Mouse (Mus musculus): ENCODE data around the gene Ddx39b. TPM values are rescaled to one million over a fixed set of nuclear protein-coding genes. Genes with fewer than 3 reads are reported as not detected.

Ddx39b gene
- total and polyA plus RNA-seq, 3 experiments = 206 to 787 (median 581) TPM

- Histone ChIP-seq H3K9ac (ENCODE audit: control insufficient read depth, low read depth, low read length, poor library complexity, severe bottlenecking) (no peak overlapping the region), H3K27me3 (ENCODE audit: control insufficient read depth in 1 of 2, insufficient read depth in 2 of 2, low read length in 2 of 2) (peaks cover 0 to 5% of the 10 kb centered on the region in 2 experiments), H3K9me3 (replicated peaks; ENCODE audit: insufficient read depth, low read length) (no peaks in the 10 kb centered on the region), H3K27ac (ENCODE audit: control insufficient read depth, low read depth, low read length) (no peak overlapping the region), H3K4me3 (ENCODE audit: control insufficient read depth in 1 of 2, insufficient read depth in 1 of 2, low read depth in 2 of 2, low read length in 2 of 2) (no peak overlapping the region), H3K4me1 (ENCODE audit: control insufficient read depth in 1 of 2, insufficient read depth in 2 of 2, low read length in 2 of 2) (no peaks in the 10 kb centered on the region), H3K36me3 (ENCODE audit: control insufficient read depth in 1 of 2, insufficient read depth in 2 of 2, low read length in 2 of 2) (no peaks in the 10 kb centered on the region), H3K79me2 (ENCODE audit: control insufficient read depth, insufficient read depth, low read length, poor library complexity) (no peaks in the 10 kb centered on the region)
- DNase-seq (ENCODE audit: low read depth, low spot score) = no peak
- TF ChIP-seq GABPA (IDR thresholded peaks at IDR 0.05; ENCODE audit: low read depth, low read length) (no peak), RAD21 (IDR thresholded peaks at IDR 0.05; ENCODE audit: low read depth, low read length) (no peak), MAZ (IDR thresholded peaks at IDR 0.05; ENCODE audit: low read depth, low read length) (no peak), ZC3H11A (IDR thresholded peaks at IDR 0.05; ENCODE audit: low read depth, low read length) (no peak), ELF1 (IDR thresholded peaks at IDR 0.05; ENCODE audit: low read depth, low read length) (no peak), USF1 (IDR thresholded peaks at IDR 0.05; ENCODE audit: low read depth, low read length) (no peak), JUND (IDR thresholded peaks at IDR 0.05; ENCODE audit: low read depth, low read length) (no peak), POLR2AphosphoS2 (IDR thresholded peaks at IDR 0.05; ENCODE audit: low read length) (no peak), SMC3 (IDR thresholded peaks at IDR 0.05; ENCODE audit: low read depth, low read length) (no peak), POLR2A (IDR thresholded peaks at IDR 0.05; ENCODE audit: control insufficient read depth in 1 of 2, insufficient read depth in 1 of 2, low read depth in 1 of 2, low read length in 2 of 2, poor library complexity in 1 of 2) (no peak), SIN3A (IDR thresholded peaks at IDR 0.05; ENCODE audit: low read length) (no peak), TBP (IDR thresholded peaks at IDR 0.05; ENCODE audit: low read depth, low read length) (no peak), KAT2A (conservative IDR thresholded peaks at IDR 0.05; ENCODE audit: low read depth, low read length) (no peak), TCF12 (IDR thresholded peaks at IDR 0.05; ENCODE audit: low read depth, low read length) (no peak), E2F4 (IDR thresholded peaks at IDR 0.05; ENCODE audit: borderline replicate concordance, low read depth, low read length) (no peak), CTCF (IDR thresholded peaks at IDR 0.05 in 2 of 3, conservative IDR thresholded peaks at IDR 0.05 in 1 of 3; ENCODE audit: control insufficient read depth in 1 of 3, insufficient read depth in 1 of 3, low read depth in 2 of 3, low read length in 3 of 3, poor library complexity in 1 of 3, severe bottlenecking in 1 of 3) (no peak), HCFC1 (IDR thresholded peaks at IDR 0.05; ENCODE audit: low read depth, low read length) (no peak)
Measured at GRCm38 (mm10) chr17:35278957-35279688, 37.6 kb downstream of the Ddx39b start.

GRCm38 (mm10) chr17:35280276-35280675, 38.7 kb downstream of the Ddx39b start:
- no peaks in the 10 kb centered on the region for H3K79me2 ChIP-seq (ENCODE audit: control insufficient read depth, insufficient read depth, low read length, poor library complexity)
- H3K9me3 ChIP-seq (replicated peaks; ENCODE audit: insufficient read depth, low read length) = no peaks in the 10 kb centered on the region
- no peak overlapping the region for H3K27ac ChIP-seq (ENCODE audit: control insufficient read depth, low read depth, low read length)
- DNase-seq (ENCODE audit: low read depth, low spot score) = no peak
- peaks cover 1 to 8% of the 10 kb centered on the region in 2 experiments for H3K27me3 ChIP-seq (ENCODE audit: control insufficient read depth in 1 of 2, insufficient read depth in 2 of 2, low read length in 2 of 2)
- H3K36me3 ChIP-seq (ENCODE audit: control insufficient read depth in 1 of 2, insufficient read depth in 2 of 2, low read length in 2 of 2) = no peaks in the 10 kb centered on the region
- no peaks in the 10 kb centered on the region for H3K4me1 ChIP-seq (ENCODE audit: control insufficient read depth in 1 of 2, insufficient read depth in 2 of 2, low read length in 2 of 2)
- TF ChIP-seq MAZ (IDR thresholded peaks at IDR 0.05; ENCODE audit: low read depth, low read length) (no peak), SIN3A (IDR thresholded peaks at IDR 0.05; ENCODE audit: low read length) (no peak), ELF1 (IDR thresholded peaks at IDR 0.05; ENCODE audit: low read depth, low read length) (no peak), ETS1 (IDR thresholded peaks at IDR 0.05; ENCODE audit: low read depth, low read length) (no peak), E2F4 (IDR thresholded peaks at IDR 0.05; ENCODE audit: borderline replicate concordance, low read depth, low read length) (no peak), USF2 (IDR thresholded peaks at IDR 0.05; ENCODE audit: borderline replicate concordance in 1 of 2, insufficient read depth in 1 of 2, low read depth in 1 of 2, low read length in 2 of 2) (no peak), POLR2A (IDR thresholded peaks at IDR 0.05; ENCODE audit: control insufficient read depth in 1 of 2, insufficient read depth in 1 of 2, low read depth in 1 of 2, low read length in 2 of 2, poor library complexity in 1 of 2) (no peak), RCOR1 (IDR thresholded peaks at IDR 0.05; ENCODE audit: low read depth, low read length) (no peak), GABPA (IDR thresholded peaks at IDR 0.05; ENCODE audit: low read depth, low read length) (no peak), TBP (IDR thresholded peaks at IDR 0.05; ENCODE audit: low read depth, low read length) (no peak), TAL1 (IDR thresholded peaks at IDR 0.05; ENCODE audit: low read length) (no peak), ZKSCAN1 (IDR thresholded peaks at IDR 0.05; ENCODE audit: low read depth, low read length) (no peak), ZC3H11A (IDR thresholded peaks at IDR 0.05; ENCODE audit: low read depth, low read length) (no peak), NELFE (IDR thresholded peaks at IDR 0.05; ENCODE audit: low read depth, low read length) (no peak)
- no peak overlapping the region for H3K9ac ChIP-seq (ENCODE audit: control insufficient read depth, low read depth, low read length, poor library complexity, severe bottlenecking)
- H3K4me3 ChIP-seq (ENCODE audit: control insufficient read depth in 1 of 2, insufficient read depth in 1 of 2, low read depth in 2 of 2, low read length in 2 of 2) = no peak overlapping the region
